Mouse (Mus musculus): Measurements from ENCODE around the gene Zfp101. TPM values are rescaled to one million over a fixed set of nuclear protein-coding genes. Genes with fewer than 3 reads are reported as not detected.
A peak's percentile ranks its signal among the peaks of the same experiment; 100 is the strongest.

Gene Zfp101
- polyA plus RNA-seq (2015; fragmentation: Nextera tagmentation; extraction: Ambion mirVana) = 17.2 and 17.6 TPM in 2 replicates

DNA sequence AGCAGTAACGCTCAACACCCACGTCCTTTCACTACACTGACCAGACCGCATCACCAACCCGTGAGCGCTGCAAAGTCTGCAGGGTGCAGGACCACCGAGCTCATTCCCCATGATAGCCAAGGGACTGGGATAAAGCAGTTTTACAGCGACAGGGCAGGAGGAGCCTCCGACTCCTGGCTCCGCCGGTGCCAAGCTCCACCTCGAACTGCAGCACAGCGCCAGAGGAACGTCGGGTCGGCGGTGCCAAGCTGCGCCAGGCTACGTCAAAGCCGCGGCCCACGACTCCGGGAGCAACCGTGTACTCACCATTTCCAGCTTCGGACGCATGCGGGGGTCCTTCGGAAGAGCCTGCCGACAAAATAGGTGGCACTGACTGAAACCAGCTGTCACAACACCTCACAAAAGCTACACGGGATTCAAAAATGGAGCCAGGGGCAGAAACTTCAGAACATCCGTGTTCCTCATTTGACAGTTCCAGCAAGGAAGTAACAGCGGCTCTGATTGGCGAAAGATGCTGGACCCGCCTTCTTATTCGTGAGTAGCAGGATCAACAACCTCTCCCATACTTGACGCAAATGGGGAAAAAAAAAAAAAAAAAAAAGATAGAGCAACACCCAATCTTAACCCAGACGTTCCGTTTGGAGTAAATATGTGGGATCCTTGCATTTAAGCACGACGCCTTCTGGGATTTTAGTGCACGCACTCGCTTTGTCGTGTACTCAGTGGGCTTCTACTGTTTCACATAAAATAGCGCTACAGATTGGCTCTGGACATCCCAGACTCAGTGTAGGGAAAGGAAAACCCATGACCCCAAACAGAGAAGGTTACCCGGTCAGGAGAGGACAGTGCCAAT, at the start of gene Zfp101:
Gene Zfp101 (minus strand): TSS at position 460 of the 853 bp plus-strand sequence.
- Histone ChIP-seq H3K4me3 (peak within 1 kb of the TSS; percentile 85), H3K27me3 (no peaks in the 10 kb centered on the region), H3K9me3 (no peaks in the 10 kb centered on the region), H3K27ac (peak within 1 kb of the TSS; percentile 86), H3K4me2 (peak within 1 kb of the TSS; percentile 59), H3K4me1 (peaks cover 4% of the 10 kb centered on the region; the same call in 1 of the 2 replicates), H3K36me3 (no peaks in the 10 kb centered on the region), H3K9ac (peak within 1 kb of the TSS; percentile 62)
- peak; percentile 98 for ATAC-seq (ENCODE audit: insufficient number of reproducible peaks, low FRiP score, low TSS enrichment, low read depth)
- WGBS = under 1% methylated on average over 44 of the region's 44 CpGs

- Histone ChIP-seq H3K27me3 (no peaks in the 10 kb centered on the region), H3K4me2 (no peak overlapping the region), H3K4me1 (no peaks in the 10 kb centered on the region), H3K9me3 (no peaks in the 10 kb centered on the region), H3K36me3 (no peaks in the 10 kb centered on the region), H3K27ac (no peak overlapping the region), H3K9ac (no peak overlapping the region), H3K4me3 (no peak overlapping the region)
- ATAC-seq (ENCODE audit: insufficient number of reproducible peaks, low FRiP score, low TSS enrichment, low read depth) = no peak
These were observed 46.7 kb upstream of the Zfp101 start for GRCm38 (mm10) chr17:33441159-33441558.

DNA sequence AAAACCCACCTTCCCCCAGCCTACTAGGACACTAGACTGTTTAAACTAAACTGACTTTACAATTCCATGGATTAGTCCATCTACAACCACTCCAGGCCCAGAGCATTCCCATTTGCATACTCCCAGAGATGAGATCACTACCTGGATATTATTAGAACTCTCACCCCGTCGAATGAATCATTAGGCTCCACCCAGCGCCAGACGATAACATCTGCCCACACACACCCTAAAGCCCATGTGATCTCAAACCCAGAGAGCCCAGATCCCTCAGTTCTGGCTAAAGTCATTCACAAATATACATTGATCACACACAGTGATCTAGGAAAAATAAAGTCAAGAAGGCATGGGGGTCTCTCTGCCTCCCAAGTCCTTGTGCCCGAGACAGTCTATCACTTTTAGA, 45.5 kb upstream of the Zfp101 start:
- H3K9me3 ChIP-seq = no peaks in the 10 kb centered on the region
- no peaks in the 10 kb centered on the region for H3K4me1 ChIP-seq
- no peaks in the 10 kb centered on the region for H3K36me3 ChIP-seq
- no peaks in the 10 kb centered on the region for H3K27me3 ChIP-seq
- no peak overlapping the region for H3K9ac ChIP-seq
- WGBS = 53% methylated on average over 5 of the region's 5 CpGs
- ATAC-seq (ENCODE audit: insufficient number of reproducible peaks, low FRiP score, low TSS enrichment, low read depth) = no peak
- H3K4me2 ChIP-seq = no peak overlapping the region
- no peak overlapping the region for H3K4me3 ChIP-seq
- no peak overlapping the region for H3K27ac ChIP-seq

GRCm38 (mm10) chr17:33439148-33439547, 44.7 kb upstream of the Zfp101 start:
- no peak for ATAC-seq (ENCODE audit: insufficient number of reproducible peaks, low FRiP score, low TSS enrichment, low read depth)
- H3K27me3 ChIP-seq = no peaks in the 10 kb centered on the region

GRCm38 (mm10) chr17:33432019-33432946, 37.8 kb upstream of the Zfp101 start, which contains the start of gene Actl9:
Actl9 (plus strand) TSS chr17:33432896.
- WGBS = 85% methylated on average over 3 of the region's 3 CpGs
- no peak within 1 kb of the TSS for H3K9ac ChIP-seq
- no peak for ATAC-seq (ENCODE audit: insufficient number of reproducible peaks, low FRiP score, low TSS enrichment, low read depth)

More at GRCm38 (mm10) chr17:33439148-33439547, 44.7 kb upstream of the Zfp101 start:
- no peak overlapping the region for H3K4me3 ChIP-seq
- H3K27ac ChIP-seq = no peak overlapping the region
- H3K9me3 ChIP-seq = no peaks in the 10 kb centered on the region
- no peak overlapping the region for H3K4me2 ChIP-seq
- no peak overlapping the region for H3K9ac ChIP-seq
- H3K36me3 ChIP-seq = no peaks in the 10 kb centered on the region
- 60% methylated on average over 1 of the region's 1 CpGs for WGBS
- H3K4me1 ChIP-seq = no peaks in the 10 kb centered on the region

GRCm38 (mm10) chr17:33392271-33392670, 2.2 kb downstream of the Zfp101 start:
- H3K4me1 ChIP-seq = peaks cover 4% of the 10 kb centered on the region; the same call in 1 of the 2 replicates
- no peaks in the 10 kb centered on the region for H3K27me3 ChIP-seq
- no peak overlapping the region for H3K4me3 ChIP-seq
- ATAC-seq (ENCODE audit: insufficient number of reproducible peaks, low FRiP score, low TSS enrichment, low read depth) = no peak
- H3K36me3 ChIP-seq = no peaks in the 10 kb centered on the region
- no peak overlapping the region for H3K9ac ChIP-seq
- WGBS = 94% methylated on average over 5 of the region's 5 CpGs
- H3K27ac ChIP-seq = no peak overlapping the region
- no peaks in the 10 kb centered on the region for H3K9me3 ChIP-seq
- H3K4me2 ChIP-seq = no peak overlapping the region

More at GRCm38 (mm10) chr17:33432019-33432946, 37.8 kb upstream of the Zfp101 start, which contains the start of gene Actl9:
- Histone ChIP-seq H3K9me3 (no peaks in the 10 kb centered on the region), H3K4me2 (no peak within 1 kb of the TSS), H3K4me1 (no peaks in the 10 kb centered on the region), H3K27ac (no peak within 1 kb of the TSS), H3K27me3 (no peaks in the 10 kb centered on the region), H3K4me3 (no peak within 1 kb of the TSS), H3K36me3 (no peaks in the 10 kb centered on the region)

DNA sequence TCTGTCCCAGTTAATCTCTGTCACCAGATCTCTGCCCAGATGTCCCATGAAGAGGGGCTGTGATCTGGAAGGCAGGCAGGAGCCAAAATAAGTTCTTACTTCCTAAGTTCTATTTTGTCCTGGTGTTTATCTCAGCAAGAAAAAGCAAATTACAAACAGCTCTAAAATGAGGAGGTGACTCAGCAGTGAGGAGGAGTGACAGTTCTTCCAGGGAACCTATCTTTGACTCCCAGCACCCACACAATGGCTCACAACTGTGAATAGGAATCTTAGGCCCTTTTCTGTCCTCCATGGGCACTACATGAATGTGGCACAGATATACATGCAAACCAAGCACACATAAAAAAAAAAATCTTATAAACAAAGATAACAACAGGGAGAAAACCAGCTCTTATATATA, 8.7 kb downstream of the Zfp101 start:
- no peak overlapping the region for H3K4me2 ChIP-seq
- no peaks in the 10 kb centered on the region for H3K27me3 ChIP-seq
- H3K4me3 ChIP-seq = no peak overlapping the region
- H3K9ac ChIP-seq = no peak overlapping the region
- ATAC-seq (ENCODE audit: insufficient number of reproducible peaks, low FRiP score, low TSS enrichment, low read depth) = no peak
- no peaks in the 10 kb centered on the region for H3K9me3 ChIP-seq
- H3K27ac ChIP-seq = no peak overlapping the region
- H3K4me1 ChIP-seq = no peaks in the 10 kb centered on the region
- H3K36me3 ChIP-seq = peaks cover 44% of the 10 kb centered on the region

GRCm38 (mm10) chr17:33372795-33373194, 21.6 kb downstream of the Zfp101 start:
- H3K36me3 ChIP-seq = no peaks in the 10 kb centered on the region
- no peak overlapping the region for H3K4me3 ChIP-seq

GRCm38 (mm10) chr17:33358411-33359384, 35.7 kb downstream of the Zfp101 start, which contains the start of gene Zfp81:
Zfp81 (minus strand) TSS chr17:33358878.
- peak within 1 kb of the TSS; percentile 82 for H3K9ac ChIP-seq
- H3K4me2 ChIP-seq = peak within 1 kb of the TSS; percentile 72
- H3K36me3 ChIP-seq = no peaks in the 10 kb centered on the region
- peak; percentile 100 for ATAC-seq (ENCODE audit: insufficient number of reproducible peaks, low FRiP score, low TSS enrichment, low read depth)
- H3K27ac ChIP-seq = peak within 1 kb of the TSS; percentile 87
- WGBS = 4% methylated on average over 47 of the region's 47 CpGs
- peak within 1 kb of the TSS; percentile 92 for H3K4me3 ChIP-seq
- H3K27me3 ChIP-seq = no peaks in the 10 kb centered on the region
- H3K4me1 ChIP-seq = peaks cover 8% of the 10 kb centered on the region; the same call in 1 of the 2 replicates
- no peaks in the 10 kb centered on the region for H3K9me3 ChIP-seq

More at GRCm38 (mm10) chr17:33372795-33373194, 21.6 kb downstream of the Zfp101 start:
- no peak overlapping the region for H3K27ac ChIP-seq
- ATAC-seq (ENCODE audit: insufficient number of reproducible peaks, low FRiP score, low TSS enrichment, low read depth) = no peak
- WGBS = 88% methylated on average over 3 of the region's 3 CpGs
- no peak overlapping the region for H3K9ac ChIP-seq
- no peaks in the 10 kb centered on the region for H3K4me1 ChIP-seq
- no peaks in the 10 kb centered on the region for H3K9me3 ChIP-seq
- no peaks in the 10 kb centered on the region for H3K27me3 ChIP-seq
- no peak overlapping the region for H3K4me2 ChIP-seq

GRCm38 (mm10) chr17:33352981-33353380, 41.5 kb downstream of the Zfp101 start:
- no peak for ATAC-seq (ENCODE audit: insufficient number of reproducible peaks, low FRiP score, low TSS enrichment, low read depth)
- WGBS = 94% methylated on average over 1 of the region's 1 CpGs
- Histone ChIP-seq H3K9ac (no peak overlapping the region), H3K36me3 (0 out of 2 replicates have a peak, but pooled peaks cover 2% of the 10 kb centered on the region), H3K4me1 (peaks cover 4% of the 10 kb centered on the region; the same call in 1 of the 2 replicates), H3K4me3 (no peak overlapping the region), H3K4me2 (no peak overlapping the region), H3K9me3 (peaks cover 8% of the 10 kb centered on the region; the same call in 1 of the 2 replicates), H3K27ac (no peak overlapping the region), H3K27me3 (no peaks in the 10 kb centered on the region)

Data from limb, embryonic 15.5 days (tissue).